Mouse (Mus musculus): ENCODE measurements around the gene Spaca4.

DNA sequence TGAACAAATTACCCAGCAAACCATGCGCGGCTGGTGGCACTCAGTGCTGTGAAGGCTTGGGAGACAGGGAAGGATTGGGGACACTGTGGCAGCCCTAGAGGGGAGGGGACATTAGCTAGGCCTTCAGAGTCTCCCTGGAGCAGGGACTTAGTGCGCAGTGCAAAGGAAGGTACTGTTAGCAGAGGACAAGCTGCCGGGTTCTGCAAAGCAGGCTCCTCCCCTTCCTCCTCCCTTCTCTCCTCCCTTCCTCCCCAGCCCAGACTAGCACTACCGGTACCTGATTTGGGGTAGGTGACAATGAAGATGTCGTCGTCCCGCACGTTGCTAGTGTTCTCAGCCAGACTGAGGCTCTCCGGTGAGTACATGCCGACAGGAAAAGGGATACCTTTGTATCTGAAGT is 16.2 kb upstream of the Spaca4 start:
- TF ChIP-seq CHD2 (IDR thresholded peaks at IDR 0.05; ENCODE audit: low read depth, low read length) = no peak
- no peak for TF ChIP-seq ZC3H11A (IDR thresholded peaks at IDR 0.05; ENCODE audit: borderline replicate concordance, low read depth, low read length)

Data from ES-E14 (cell line).